Mouse (Mus musculus) neural tube, embryonic 10.5 days (tissue): ENCODE measurements at regions not wholly inside any gene's neighbourhood (a gene's known extent, or its start where the extent isn't known, plus 50 kb on each side); places are given as distances from the start of the nearest gene placed in this dataset.

Experiments used
- DNase-seq: peaks from one replicate; pipeline ENCODE4 v3.0.0-alpha.2; 2017; ENCODE audit warnings: low spot score; ENCODE audit errors: extremely low spot score

GRCm38 (mm10) chr1:81516575-81517210, 439.9 kb downstream of the Nyap2 start:
- no peak for DNase-seq

GRCm38 (mm10) chr1:81520420-81521273, 443.9 kb downstream of the Nyap2 start:
- peak; percentile 20 for DNase-seq

- DNase-seq, result no peak
Measured at GRCm38 (mm10) chr1:81522929-81523328, 446.2 kb downstream of the Nyap2 start.

GRCm38 (mm10) chr1:81525821-81526220, 449.1 kb downstream of the Nyap2 start:
- no peak for DNase-seq

GRCm38 (mm10) chr1:81537836-81538235, 461.1 kb downstream of the Nyap2 start:
- DNase-seq, result no peak

- no peak for DNase-seq
Measured at GRCm38 (mm10) chr1:81539591-81540311, 463.0 kb downstream of the Nyap2 start.

GRCm38 (mm10) chr1:81548906-81549305, 472.2 kb downstream of the Nyap2 start:
- DNase-seq, result no peak

- DNase-seq, result no peak
Measured at GRCm38 (mm10) chr1:81549706-81550105, 473.0 kb downstream of the Nyap2 start.

GRCm38 (mm10) chr1:81552731-81553130, 476.0 kb downstream of the Nyap2 start:
- no peak for DNase-seq

GRCm38 (mm10) chr1:81576965-81577664, 500.4 kb downstream of the Nyap2 start:
- DNase-seq, result no peak

- no peak for DNase-seq
Measured at GRCm38 (mm10) chr1:81577665-81578201, 501.0 kb downstream of the Nyap2 start.

GRCm38 (mm10) chr1:81581208-81581607, 504.5 kb downstream of the Nyap2 start:
- no peak for DNase-seq

- no peak for DNase-seq
Measured at GRCm38 (mm10) chr1:81587780-81588307, 511.1 kb downstream of the Nyap2 start.

- no peak for DNase-seq
Measured at GRCm38 (mm10) chr1:81591623-81592022, 514.9 kb downstream of the Nyap2 start.

GRCm38 (mm10) chr1:81593280-81594182, 516.8 kb downstream of the Nyap2 start:
- peak; percentile 79 for DNase-seq

GRCm38 (mm10) chr1:81594183-81594515, 517.4 kb downstream of the Nyap2 start:
- no peak for DNase-seq

- DNase-seq, result no peak
Measured at GRCm38 (mm10) chr1:81594606-81595005, 517.9 kb downstream of the Nyap2 start.

GRCm38 (mm10) chr1:81608772-81609171, 532.0 kb downstream of the Nyap2 start:
- DNase-seq, result peak; percentile 31

- no peak for DNase-seq
Measured at GRCm38 (mm10) chr1:81618880-81619279, 542.1 kb downstream of the Nyap2 start.

- no peak for DNase-seq
Measured at GRCm38 (mm10) chr1:81624141-81624540, 547.4 kb downstream of the Nyap2 start.
